Mouse (Mus musculus) forebrain, postnatal 0 days (tissue): Measurements from ENCODE around the gene Tmem200a. TPM values are rescaled to one million over a fixed set of nuclear protein-coding genes. Genes with fewer than 3 reads are reported as not detected.
A peak's percentile ranks its signal among the peaks of the same experiment; 100 is the strongest.

Experiments used
- ATAC-seq: fragments of 200-750 bp; cut with Nextera tagmentation; 2 replicates; pipeline ENCODE4 v1.8.0; 2017; ENCODE audit warnings: mild to moderate bottlenecking, moderate library complexity
- DNase-seq: peaks from one replicate; pipeline ENCODE4 v3.0.0-alpha.2; 2015
- H3K27ac ChIP-seq: fragments of 300-500 bp; sonication (generic); 2 replicates; pipeline ENCODE4 v1.5.1; 2014; ENCODE audit warnings: low read depth, mild to moderate bottlenecking, antibody characterized with exemption, low read length, moderate library complexity, mixed read lengths
- H3K27me3 ChIP-seq: fragments of 300-500 bp; sonication (generic); 2 replicates; pipeline ENCODE4 v1.6.1; 2014; ENCODE audit warnings: mild to moderate bottlenecking, low read length, mixed read lengths; ENCODE audit not compliant: insufficient read depth
- H3K36me3 ChIP-seq: fragments of 300-500 bp; sonication (generic); 2 replicates; pipeline ENCODE4 v1.6.1; 2014; ENCODE audit warnings: mild to moderate bottlenecking, moderate library complexity; ENCODE audit not compliant: insufficient read depth
- H3K4me1 ChIP-seq: fragments of 300-500 bp; sonication (generic); 2 replicates; pipeline ENCODE4 v1.6.1; 2014; ENCODE audit warnings: antibody characterized with exemption; ENCODE audit not compliant: insufficient read depth
- H3K4me2 ChIP-seq: fragments of 300-500 bp; sonication (generic); 2 replicates; pipeline ENCODE4 v1.6.1; 2014; ENCODE audit warnings: low read depth, mild to moderate bottlenecking, moderate library complexity
- H3K4me3 ChIP-seq: fragments of 300-500 bp; sonication (generic); 2 replicates; pipeline ENCODE4 v1.5.1; 2014; ENCODE audit warnings: low read depth, low read length, mixed read lengths
- H3K9ac ChIP-seq: fragments of 300-500 bp; sonication (generic); 2 replicates; pipeline ENCODE4 v1.6.1; 2014; ENCODE audit warnings: mild to moderate bottlenecking
- H3K9me3 ChIP-seq: fragments of 300-500 bp; sonication (generic); 2 replicates; pipeline ENCODE4 v1.6.1; 2016; ENCODE audit warnings: low read length
- CTCF ChIP-seq: sonication (generic); IDR thresholded peaks from 2 replicates; pipeline ENCODE4 v1.5.1; 2016; ENCODE audit warnings: antibody characterized with exemption, control low read depth, low read depth
- WGBS: fragments of 180-500 bp; shearing (Covaris S2); extraction: QIAGEN DNeasy Blood & Tissue Kit; methylation state at CpG from one replicate; pipeline ENCODE4 v1.1.7; 2014; 5-methylcytosine and 5-hydroxymethylcytosine counted together
- polyA plus RNA-seq: library from polyadenylated mRNA; unstranded; fragments of >200 nt; fragmentation: Nextera tagmentation; extraction: Ambion mirVana; gene quantifications from 2 replicates; pipeline ENCODE4 v1.2.1, GENCODE M21; 2015
- total RNA-seq: library from RNA; depleted of rRNA; stranded (reverse); fragments of >200 nt; gene quantifications from 2 replicates; pipeline ENCODE4 v1.2.3, GENCODE M21; 2014

The Tmem200a gene
- total and polyA plus RNA-seq, 2 experiments from 2014 or later: 20.0 to 27.9 TPM

- no peaks in the 10 kb centered on the region for H3K9me3 ChIP-seq
- peak; percentile 54 for ATAC-seq
Observed at GRCm38 (mm10) chr10:26077671-26078481, 976 bp downstream of the Tmem200a start, which contains the start of gene Gm9767. TSS of gene Gm9767 (plus strand) at chr10:26078255.

GRCm38 (mm10) chr10:26076949-26077348 is 1.9 kb downstream of the Tmem200a start:
- H3K27ac ChIP-seq: no peak overlapping the region

More at GRCm38 (mm10) chr10:26077671-26078481, 976 bp downstream of the Tmem200a start, which contains the start of gene Gm9767:
- Histone ChIP-seq H3K27me3 (no peaks in the 10 kb centered on the region), H3K27ac (peak within 1 kb of the TSS; percentile 68; the same call in 1 of the 2 replicates), H3K9ac (peak within 1 kb of the TSS; percentile 80), H3K4me2 (peak within 1 kb of the TSS; percentile 75), H3K36me3 (no peaks in the 10 kb centered on the region), H3K4me1 (no peaks in the 10 kb centered on the region), H3K4me3 (peak within 1 kb of the TSS; percentile 64)
- WGBS: under 1% methylated on average over 52 of the region's 52 CpGs
- DNase-seq: peak; percentile 68
- no peak for TF ChIP-seq CTCF

GRCm38 (mm10) chr10:26071986-26072385 is 6.9 kb downstream of the Tmem200a start:
- H3K4me1 ChIP-seq: no peaks in the 10 kb centered on the region
- H3K9me3 ChIP-seq: no peaks in the 10 kb centered on the region
- no peak overlapping the region for H3K27ac ChIP-seq
- 81% methylated on average over 5 of the region's 5 CpGs for WGBS
- 0 out of 2 replicates have a peak, but pooled peaks cover 4% of the 10 kb centered on the region for H3K36me3 ChIP-seq
- no peak overlapping the region for H3K4me2 ChIP-seq
- H3K27me3 ChIP-seq: no peaks in the 10 kb centered on the region
- TF ChIP-seq CTCF: no peak
- ATAC-seq: no peak
- H3K9ac ChIP-seq: no peak overlapping the region
- DNase-seq: no peak
- H3K4me3 ChIP-seq: no peak overlapping the region

More at GRCm38 (mm10) chr10:26076949-26077348, 1.9 kb downstream of the Tmem200a start:
- no peaks in the 10 kb centered on the region for H3K4me1 ChIP-seq
- no peak for TF ChIP-seq CTCF
- peak overlapping the region; percentile 80; the same call in 1 of the 2 replicates for H3K9ac ChIP-seq
- no peaks in the 10 kb centered on the region for H3K36me3 ChIP-seq
- ATAC-seq (no peak), DNase-seq (peak; percentile 21)
- H3K9me3 ChIP-seq: no peaks in the 10 kb centered on the region
- 66% methylated on average over 9 of the region's 9 CpGs for WGBS
- H3K4me2 ChIP-seq: peak overlapping the region; percentile 75
- H3K4me3 ChIP-seq: peak overlapping the region; percentile 64
- no peaks in the 10 kb centered on the region for H3K27me3 ChIP-seq

- DNase-seq: no peak
- H3K36me3 ChIP-seq: no peaks in the 10 kb centered on the region
- no peak overlapping the region for H3K9ac ChIP-seq
- no peak overlapping the region for H3K27ac ChIP-seq
- no peaks in the 10 kb centered on the region for H3K4me1 ChIP-seq
- H3K9me3 ChIP-seq: no peaks in the 10 kb centered on the region
- TF ChIP-seq CTCF: no peak
- H3K4me2 ChIP-seq: no peak overlapping the region
- 95% methylated on average over 4 of the region's 4 CpGs for WGBS
- no peak for ATAC-seq
- H3K27me3 ChIP-seq: no peaks in the 10 kb centered on the region
- H3K4me3 ChIP-seq: no peak overlapping the region
Observed at GRCm38 (mm10) chr10:26063071-26063470, 15.8 kb downstream of the Tmem200a start.

GRCm38 (mm10) chr10:26059662-26060307 is 19.1 kb downstream of the Tmem200a start:
- no peak overlapping the region for H3K9ac ChIP-seq
- no peak overlapping the region for H3K4me2 ChIP-seq
- no peak overlapping the region for H3K27ac ChIP-seq
- DNase-seq (peak; percentile 8), ATAC-seq (peak; percentile 48; the same call in 1 of the 2 replicates)
- WGBS: 79% methylated on average over 3 of the region's 3 CpGs
- H3K9me3 ChIP-seq: no peaks in the 10 kb centered on the region
- no peaks in the 10 kb centered on the region for H3K36me3 ChIP-seq
- no peaks in the 10 kb centered on the region for H3K27me3 ChIP-seq
- no peak overlapping the region for H3K4me3 ChIP-seq
- H3K4me1 ChIP-seq: no peaks in the 10 kb centered on the region
- no peak for TF ChIP-seq CTCF

- H3K27ac ChIP-seq: no peak overlapping the region
- no peak for ATAC-seq
- WGBS: 96% methylated on average over 2 of the region's 2 CpGs
- no peaks in the 10 kb centered on the region for H3K36me3 ChIP-seq
- no peaks in the 10 kb centered on the region for H3K27me3 ChIP-seq
- no peak for DNase-seq
- TF ChIP-seq CTCF: no peak
- H3K4me2 ChIP-seq: no peak overlapping the region
- no peak overlapping the region for H3K9ac ChIP-seq
- no peaks in the 10 kb centered on the region for H3K4me1 ChIP-seq
- H3K4me3 ChIP-seq: no peak overlapping the region
- H3K9me3 ChIP-seq: no peaks in the 10 kb centered on the region
Observed at GRCm38 (mm10) chr10:26051177-26051576, 27.7 kb downstream of the Tmem200a start.

GRCm38 (mm10) chr10:26034931-26035330 is 43.9 kb downstream of the Tmem200a start:
- Histone ChIP-seq H3K4me1 (no peaks in the 10 kb centered on the region), H3K27ac (no peak overlapping the region), H3K9ac (no peak overlapping the region), H3K4me3 (no peak overlapping the region), H3K4me2 (no peak overlapping the region), H3K27me3 (no peaks in the 10 kb centered on the region), H3K36me3 (no peaks in the 10 kb centered on the region), H3K9me3 (no peaks in the 10 kb centered on the region)
- 60% methylated on average over 5 of the region's 5 CpGs for WGBS
- peak; percentile 34 for DNase-seq
- peak; percentile 94 for ATAC-seq
- TF ChIP-seq CTCF: no peak
